Mouse (Mus musculus) liver, adult 2 months (tissue): ENCODE results near the gene Ace. TPM values are rescaled to one million over a fixed set of nuclear protein-coding genes. Genes with fewer than 3 reads are reported as not detected.
A peak's percentile ranks its signal among the peaks of the same experiment; 100 is the strongest.
"Not testable (repeated sequence)": the region's sequence is repeated elsewhere in the genome, so short reads cannot be mapped to it uniquely, and the experiment has no call there.

Experiments
- DNase-seq: peaks from one replicate; pipeline ENCODE4 v3.0.0-alpha.2; 2011; ENCODE audit warnings: low read depth, low spot score; ENCODE audit errors: extremely low read depth
- H3K27ac ChIP-seq: fragments of 200-500 bp; replicated peaks from 2 replicates; pipeline ENCODE4 v1.5.1; 2012; ENCODE audit warnings: low read depth, mild to moderate bottlenecking, control low read depth, inconsistent platforms, low read length; ENCODE audit not compliant: insufficient read depth
- H3K27me3 ChIP-seq: fragments of 200-500 bp; 2 replicates; pipeline ENCODE4 v1.6.1; 2012; ENCODE audit warnings: mild to moderate bottlenecking, moderate library complexity, low read length, inconsistent platforms; ENCODE audit not compliant: control insufficient read depth, insufficient read depth
- H3K36me3 ChIP-seq: fragments of 200-500 bp; 2 replicates; pipeline ENCODE4 v1.6.1; 2012; ENCODE audit warnings: low read length, inconsistent platforms; ENCODE audit not compliant: control insufficient read depth, insufficient read depth
- H3K4me1 ChIP-seq: fragments of 200-500 bp; 2 replicates; pipeline ENCODE4 v1.6.1; 2011; ENCODE audit warnings: low read length; ENCODE audit not compliant: control insufficient read depth, insufficient read depth
- H3K4me3 ChIP-seq: fragments of 200-500 bp; 2 replicates; pipeline ENCODE4 v1.5.1; 2011; ENCODE audit warnings: low read depth, mild to moderate bottlenecking, control low read depth, low read length, moderate library complexity; ENCODE audit not compliant: insufficient read depth
- H3K79me2 ChIP-seq: fragments of 200-500 bp; 2 replicates; pipeline ENCODE4 v1.6.1; 2012; ENCODE audit warnings: inconsistent platforms, mild to moderate bottlenecking, low read length, moderate library complexity; ENCODE audit not compliant: control insufficient read depth, insufficient read depth
- H3K9ac ChIP-seq: fragments of 200-500 bp; 2 replicates; pipeline ENCODE4 v1.6.1; 2012; ENCODE audit warnings: low read depth, mild to moderate bottlenecking, control low read depth, inconsistent platforms, low read length
- CTCF ChIP-seq: fragments of 200-500 bp; IDR thresholded peaks from 2 replicates; pipeline ENCODE4 v1.5.1; 2011; ENCODE audit warnings: low read depth, low read length, control low read depth
- POLR2A ChIP-seq: fragments of 200-500 bp; IDR thresholded peaks from 2 replicates; pipeline ENCODE4 v1.6.1; 2011; ENCODE audit warnings: low read length, control low read depth; ENCODE audit not compliant: insufficient read depth; ENCODE audit errors: extremely low read depth
- WGBS: fragments of 180-500 bp; shearing (Covaris S2); methylation state at CpG from one replicate; pipeline ENCODE4 v1.1.7; 2018; 5-methylcytosine and 5-hydroxymethylcytosine counted together
- polyA plus RNA-seq: library from polyadenylated mRNA; depleted of rRNA; stranded (reverse); fragments of >200 nt; gene quantifications from 2 replicates; pipeline ENCODE4 v1.2.3, GENCODE M21; 2012
- total RNA-seq: library from RNA; depleted of rRNA; stranded (reverse); fragments of >200 nt; gene quantifications from 2 replicates; pipeline ENCODE4 v1.2.3, GENCODE M21; 2014

The Ace gene
- total and polyA plus RNA-seq, 2 experiments = 0.28 to 0.42 TPM

DNA sequence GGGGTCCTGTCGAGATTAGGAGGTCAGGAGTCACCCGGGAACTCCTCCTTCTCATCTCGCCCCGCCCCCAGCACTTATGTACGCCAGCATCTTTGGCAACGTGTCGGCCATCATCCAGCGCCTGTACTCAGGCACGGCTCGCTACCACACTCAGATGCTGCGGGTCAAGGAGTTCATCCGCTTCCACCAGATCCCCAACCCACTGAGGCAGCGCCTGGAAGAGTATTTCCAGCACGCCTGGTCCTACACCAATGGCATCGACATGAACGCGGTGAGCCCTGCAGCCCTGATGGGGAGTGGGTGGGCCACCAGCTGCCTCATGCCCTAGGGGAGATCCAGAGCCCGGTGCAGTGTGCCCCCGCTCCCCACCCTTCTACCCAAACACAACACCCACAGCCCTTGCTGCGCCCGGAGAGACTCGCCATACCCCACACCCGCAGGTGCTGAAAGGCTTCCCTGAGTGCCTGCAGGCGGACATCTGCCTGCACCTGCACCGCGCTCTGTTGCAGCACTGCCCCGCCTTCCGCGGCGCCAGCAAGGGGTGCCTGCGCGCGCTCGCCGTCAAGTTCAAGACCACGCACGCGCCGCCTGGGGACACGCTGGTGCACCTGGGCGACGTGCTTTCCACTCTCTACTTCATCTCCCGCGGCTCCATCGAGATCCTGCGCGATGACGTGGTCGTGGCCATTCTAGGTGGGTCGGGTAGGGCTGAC, 52.5 kb downstream of the Ace start:
- H3K36me3 ChIP-seq = no peaks in the 10 kb centered on the region
- H3K4me3 ChIP-seq = no peak overlapping the region
- 4% methylated on average over 50 of the region's 50 CpGs for WGBS
- no peak overlapping the region for H3K27ac ChIP-seq
- no peak for DNase-seq
- H3K9ac ChIP-seq = no peak overlapping the region
- TF ChIP-seq CTCF = no peak
- no peak for TF ChIP-seq POLR2A
- H3K27me3 ChIP-seq = peaks cover 24% of the 10 kb centered on the region
- H3K4me1 ChIP-seq = no peaks in the 10 kb centered on the region
- no peaks in the 10 kb centered on the region for H3K79me2 ChIP-seq

DNA sequence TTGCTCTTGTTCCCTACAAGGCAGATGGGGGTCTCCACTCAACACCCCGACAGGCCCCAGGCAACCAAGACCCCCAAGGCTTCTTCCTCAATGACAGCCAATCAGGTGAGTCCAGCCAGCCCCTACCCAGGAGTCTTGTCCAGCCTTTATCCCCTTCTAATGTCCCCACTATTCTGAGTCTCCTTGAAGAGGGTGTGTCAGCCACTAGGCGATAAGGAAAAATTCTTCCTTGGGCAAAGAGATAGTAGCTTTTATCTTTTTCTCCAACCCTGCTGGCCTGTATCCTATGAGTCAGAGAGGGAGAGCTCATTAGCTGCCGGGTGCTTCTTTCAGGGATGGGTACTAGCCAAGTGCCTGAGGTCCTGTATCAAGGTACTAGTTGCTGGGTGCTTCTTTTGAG, 58.0 kb downstream of the Ace start:
- no peak for DNase-seq
- Histone ChIP-seq H3K9ac (no peak overlapping the region), H3K79me2 (no peaks in the 10 kb centered on the region), H3K27me3 (peaks cover 8% of the 10 kb centered on the region), H3K27ac (no peak overlapping the region), H3K4me1 (no peaks in the 10 kb centered on the region), H3K4me3 (no peak overlapping the region), H3K36me3 (no peaks in the 10 kb centered on the region)
- 69% methylated on average over 3 of the region's 3 CpGs for WGBS
- TF ChIP-seq CTCF (no peak), POLR2A (no peak)

DNA sequence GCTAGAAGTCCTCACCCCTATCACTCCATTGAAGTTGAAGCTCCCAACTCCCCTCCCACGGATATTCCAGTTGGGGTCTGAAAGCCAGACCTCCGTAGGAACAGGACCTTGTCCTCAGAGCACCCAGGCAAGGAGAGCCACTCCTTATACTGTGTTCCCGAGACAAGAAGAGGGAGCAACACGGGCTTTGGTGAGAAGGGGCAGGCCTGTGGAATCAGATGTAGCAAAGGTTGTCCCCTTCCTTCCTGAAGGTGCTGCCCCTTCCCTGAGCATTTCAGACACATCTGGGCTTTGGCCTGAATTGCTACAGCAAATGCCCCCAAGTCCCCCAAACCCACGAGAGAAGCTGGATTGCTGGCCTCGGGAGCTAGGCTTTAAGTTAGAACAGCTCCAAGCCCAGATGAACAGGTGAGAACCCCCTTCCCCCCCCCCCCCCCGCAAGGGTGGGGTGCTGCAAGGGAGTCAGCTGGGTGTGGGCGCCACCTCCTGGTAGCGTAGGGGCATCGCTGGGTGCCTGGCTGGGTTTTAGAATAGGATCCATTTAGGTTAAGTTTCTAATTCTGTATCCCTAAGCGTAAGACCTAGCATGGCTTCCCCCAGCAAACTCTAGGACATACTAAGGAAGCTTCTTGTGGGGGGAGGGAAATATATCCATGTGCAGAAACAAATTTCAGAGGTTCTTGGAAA, 58.9 kb downstream of the Ace start:
- H3K9ac ChIP-seq = no peak overlapping the region
- 28% methylated on average over 11 of the region's 11 CpGs for WGBS
- DNase-seq = peak; percentile 24
- no peaks in the 10 kb centered on the region for H3K36me3 ChIP-seq
- no peaks in the 10 kb centered on the region for H3K4me1 ChIP-seq
- no peak overlapping the region for H3K27ac ChIP-seq
- peaks cover 4% of the 10 kb centered on the region; the same call in 1 of the 2 replicates for H3K27me3 ChIP-seq
- no peaks in the 10 kb centered on the region for H3K79me2 ChIP-seq
- TF ChIP-seq POLR2A (no peak), CTCF (peak; percentile 84)
- no peak overlapping the region for H3K4me3 ChIP-seq

GRCm38 (mm10) chr11:106027607-106028006, 59.9 kb downstream of the Ace start:
- no peaks in the 10 kb centered on the region for H3K36me3 ChIP-seq
- H3K4me1 ChIP-seq = no peaks in the 10 kb centered on the region
- WGBS = 90% methylated on average over 5 of the region's 5 CpGs
- peaks cover 4% of the 10 kb centered on the region; the same call in 1 of the 2 replicates for H3K27me3 ChIP-seq
- H3K9ac ChIP-seq = no peak overlapping the region
- H3K4me3 ChIP-seq = no peak overlapping the region
- H3K27ac ChIP-seq = no peak overlapping the region
- no peak for DNase-seq
- no peak for TF ChIP-seq POLR2A
- no peak for TF ChIP-seq CTCF
- H3K79me2 ChIP-seq = no peaks in the 10 kb centered on the region

GRCm38 (mm10) chr11:106032074-106032473, 64.3 kb downstream of the Ace start:
- H3K36me3 ChIP-seq, H3K27me3 ChIP-seq, H3K9ac ChIP-seq, DNase-seq, H3K27ac ChIP-seq, H3K79me2 ChIP-seq, H3K4me1 ChIP-seq: not testable (repeated sequence)
- peak overlapping the region; percentile 47 for H3K4me3 ChIP-seq
- WGBS = 23% methylated on average over 12 of the region's 25 CpGs

- DNase-seq = no peak
- no peak overlapping the region for H3K4me3 ChIP-seq
- peak overlapping the region; percentile 39; the same call in 1 of the 2 replicates for H3K9ac ChIP-seq
- no peaks in the 10 kb centered on the region for H3K27me3 ChIP-seq
- H3K27ac ChIP-seq = peak overlapping the region; percentile 41
- H3K79me2 ChIP-seq = peaks cover 12% of the 10 kb centered on the region
- peaks cover 4% of the 10 kb centered on the region; the same call in 1 of the 2 replicates for H3K4me1 ChIP-seq
- WGBS = 34% methylated on average over 11 of the region's 11 CpGs
- no peaks in the 10 kb centered on the region for H3K36me3 ChIP-seq
- TF ChIP-seq CTCF (no peak), POLR2A (no peak)
Measured at GRCm38 (mm10) chr11:106033491-106033919, 65.8 kb downstream of the Ace start.
